8 mouse cellular contexts compared by ENCODE assay signal in the genomic region with DNA sequence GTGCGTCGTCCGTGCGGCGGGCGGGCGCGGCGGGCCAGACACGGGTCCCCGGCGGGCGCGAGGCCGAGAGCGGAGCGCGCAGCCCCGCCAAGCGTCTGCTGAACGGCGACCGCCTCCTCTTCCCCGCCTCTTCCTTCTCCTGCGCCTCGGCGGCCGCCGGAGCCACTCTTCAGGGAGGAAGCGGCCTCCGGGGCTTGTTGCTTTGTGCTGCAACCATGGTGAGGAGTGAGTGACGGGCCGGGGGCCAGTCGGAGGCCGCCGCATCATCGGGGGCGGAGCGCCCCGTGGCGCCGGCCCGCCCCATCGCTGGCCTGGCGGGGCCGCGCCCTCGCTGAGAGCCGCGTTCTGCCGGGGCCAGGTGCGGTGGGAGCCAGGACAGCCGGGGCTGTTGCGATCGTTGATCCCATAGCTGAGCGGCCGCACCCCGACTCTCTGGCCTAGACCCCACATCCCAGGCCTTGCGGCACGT. TPM values are rescaled to one million over a fixed set of nuclear protein-coding genes. Genes with fewer than 3 reads are reported as not detected.
DNase-seq lines count a peak whose midpoint lies in the region; ATAC-seq and TF ChIP-seq lines count a peak whose summit lies in the region.

No protein-coding gene starts in this region.

- peak; percentile 97 for DNase-seq in brain, adult 2 months (ENCODE audit: low read depth, low spot score)
- DNase-seq in heart, embryonic 10.5 days (ENCODE audit: low spot score): peak; percentile 98
- peak; percentile 94 for DNase-seq in limb, embryonic 14.5 days (ENCODE audit: low spot score)
- peak; percentile 78 to 91 for DNase-seq in spleen, adult 2 months (ENCODE audit: low read depth in 1 of 2, low spot score in 2 of 2)

- under 1% methylated on average over 60 of the region's 60 CpGs for WGBS in heart, embryonic 10.5 days
- WGBS in kidney, embryonic 14.5 days: 0% methylated on average over 52 of the region's 60 CpGs
- WGBS in limb, embryonic 14.5 days: 0% methylated on average over 16 of the region's 60 CpGs
- 0% methylated on average over 28 of the region's 60 CpGs for WGBS in midbrain, embryonic 16.5 days
- 2% methylated on average over 56 of the region's 60 CpGs for WGBS in spleen, adult 2 months

- H3K27me3 ChIP-seq in C2C12 (ENCODE audit: control insufficient read depth, insufficient read depth, insufficient read length): no peaks in the 10 kb centered on the region
- H3K27me3 ChIP-seq in heart, embryonic 10.5 days (ENCODE audit: insufficient read depth, poor library complexity, severe bottlenecking): no peaks in the 10 kb centered on the region
- no peaks in the 10 kb centered on the region for H3K27me3 ChIP-seq in kidney, embryonic 14.5 days (ENCODE audit: control insufficient read depth, insufficient read depth, low read length)
- H3K27me3 ChIP-seq in limb, embryonic 14.5 days (ENCODE audit: control insufficient read depth, insufficient read depth, low read length): no peaks in the 10 kb centered on the region
- H3K27me3 ChIP-seq in midbrain, embryonic 16.5 days (ENCODE audit: control insufficient read depth, insufficient read depth, low read depth, low read length): no peaks in the 10 kb centered on the region; the same call in 1 of the 2 replicates
- H3K27me3 ChIP-seq in spleen, adult 2 months (ENCODE audit: control insufficient read depth, insufficient read depth, low read length): peaks cover 7% of the 10 kb centered on the region; the same call in 1 of the 2 replicates

- no peaks in the 10 kb centered on the region for H3K36me3 ChIP-seq in C2C12 (ENCODE audit: control insufficient read depth, insufficient read depth)
- no peaks in the 10 kb centered on the region for H3K36me3 ChIP-seq in heart, embryonic 10.5 days
- H3K36me3 ChIP-seq in kidney, embryonic 14.5 days (ENCODE audit: control insufficient read depth, insufficient read depth, low read length): no peaks in the 10 kb centered on the region
- no peaks in the 10 kb centered on the region for H3K36me3 ChIP-seq in limb, embryonic 14.5 days (ENCODE audit: control insufficient read depth, insufficient read depth, low read length)
- no peaks in the 10 kb centered on the region for H3K36me3 ChIP-seq in midbrain, embryonic 16.5 days (ENCODE audit: control insufficient read depth, insufficient read depth, low read length)
- no peaks in the 10 kb centered on the region for H3K36me3 ChIP-seq in spleen, adult 2 months (ENCODE audit: control insufficient read depth, insufficient read depth, low read length)

- peak; percentile 82 for TF ChIP-seq POLR2A in embryonic fibroblast, embryonic 13.5 days (IDR thresholded peaks at IDR 0.05; ENCODE audit: low read depth, low read length)
- TF ChIP-seq POLR2A in limb, embryonic 14.5 days (IDR thresholded peaks at IDR 0.05; ENCODE audit: borderline replicate concordance, extremely low read depth, insufficient read depth, insufficient read length): 0 out of 2 replicates have a peak, but pooled peaks have one; percentile 48
- no peak; the same call in 1 of the 2 replicates for TF ChIP-seq POLR2A in spleen, adult 2 months (IDR thresholded peaks at IDR 0.05; ENCODE audit: low read depth, low read length)

- peak overlapping the region; percentile 89 for H3K9ac ChIP-seq in kidney, embryonic 14.5 days (ENCODE audit: low read depth, low read length)
- H3K9ac ChIP-seq in limb, embryonic 14.5 days (ENCODE audit: low read depth, low read length, severe bottlenecking): peak overlapping the region; percentile 97
- peak overlapping the region; percentile 88 for H3K9ac ChIP-seq in midbrain, embryonic 16.5 days (ENCODE audit: low read depth, low read length)

- ATAC-seq in kidney, embryonic 14.5 days (ENCODE audit: low FRiP score, low TSS enrichment): peak; percentile 99
- ATAC-seq in limb, embryonic 14.5 days (ENCODE audit: low FRiP score, low read depth): peak; percentile 98
- ATAC-seq in midbrain, embryonic 16.5 days: peak; percentile 99

- H3K79me2 ChIP-seq in C2C12 (ENCODE audit: control insufficient read depth, insufficient read depth): peaks cover 43% of the 10 kb centered on the region

- H3K79me3 ChIP-seq in C2C12 (ENCODE audit: low read depth): peaks cover 38% of the 10 kb centered on the region

- peaks cover 11% of the 10 kb centered on the region for H3K4me1 ChIP-seq in embryonic fibroblast, embryonic 13.5 days (ENCODE audit: control insufficient read depth, insufficient read depth, low read length)
- H3K4me1 ChIP-seq in heart, embryonic 10.5 days: peaks cover 28% of the 10 kb centered on the region
- H3K4me1 ChIP-seq in kidney, embryonic 14.5 days (ENCODE audit: control insufficient read depth, insufficient read depth, low read length): peaks cover 11% of the 10 kb centered on the region
- peaks cover 33% of the 10 kb centered on the region for H3K4me1 ChIP-seq in limb, embryonic 14.5 days (ENCODE audit: control insufficient read depth, insufficient read depth, low read length)
- peaks cover 40% of the 10 kb centered on the region for H3K4me1 ChIP-seq in midbrain, embryonic 16.5 days (ENCODE audit: control insufficient read depth, insufficient read depth, low read length)
- H3K4me1 ChIP-seq in spleen, adult 2 months (ENCODE audit: control insufficient read depth, insufficient read depth, insufficient read length): no peaks in the 10 kb centered on the region; the same call in none of the 2 replicates

- H3K4me3 ChIP-seq in C2C12 (ENCODE audit: insufficient read depth, poor library complexity, severe bottlenecking): peak overlapping the region; percentile 71
- peak overlapping the region; percentile 81 for H3K4me3 ChIP-seq in embryonic fibroblast, embryonic 13.5 days (ENCODE audit: insufficient read depth, low read length)
- peak overlapping the region; percentile 93 for H3K4me3 ChIP-seq in heart, embryonic 10.5 days
- H3K4me3 ChIP-seq in kidney, embryonic 14.5 days (ENCODE audit: low read length): peak overlapping the region; percentile 90
- peak overlapping the region; percentile 86 for H3K4me3 ChIP-seq in limb, embryonic 14.5 days (replicated peaks; ENCODE audit: low read length)
- peak overlapping the region; percentile 94 for H3K4me3 ChIP-seq in midbrain, embryonic 16.5 days (ENCODE audit: low read depth, low read length)
- H3K4me3 ChIP-seq in spleen, adult 2 months (ENCODE audit: extremely low read depth, insufficient read depth, insufficient read length): peak overlapping the region; percentile 95

- H3K27ac ChIP-seq in embryonic fibroblast, embryonic 13.5 days (ENCODE audit: insufficient read depth, low read length): peak overlapping the region; percentile 78
- peak overlapping the region; percentile 97 for H3K27ac ChIP-seq in heart, embryonic 10.5 days
- H3K27ac ChIP-seq in kidney, embryonic 14.5 days (ENCODE audit: low read depth, low read length): peak overlapping the region; percentile 95
- H3K27ac ChIP-seq in limb, embryonic 14.5 days (replicated peaks; ENCODE audit: low read depth, low read length): peak overlapping the region; percentile 98
- H3K27ac ChIP-seq in midbrain, embryonic 16.5 days (ENCODE audit: low read length): peak overlapping the region; percentile 93
- H3K27ac ChIP-seq in spleen, adult 2 months (ENCODE audit: insufficient read depth, low read length): peak overlapping the region; percentile 82

- no peak for TF ChIP-seq CTCF in C2C12 (IDR thresholded peaks at IDR 0.05; ENCODE audit: control insufficient read depth, insufficient read depth, insufficient read length)
- TF ChIP-seq CTCF in embryonic fibroblast, embryonic 13.5 days (IDR thresholded peaks at IDR 0.05; ENCODE audit: borderline replicate concordance, insufficient read depth, low read length): no peak
- TF ChIP-seq CTCF in spleen, adult 2 months (IDR thresholded peaks at IDR 0.05; ENCODE audit: extremely low read depth, insufficient read depth, insufficient read length, insufficient replicate concordance): no peak

- no peaks in the 10 kb centered on the region for H3K9me3 ChIP-seq in heart, embryonic 10.5 days
- no peaks in the 10 kb centered on the region for H3K9me3 ChIP-seq in kidney, embryonic 14.5 days (ENCODE audit: control insufficient read depth, low read length)
- no peaks in the 10 kb centered on the region for H3K9me3 ChIP-seq in limb, embryonic 14.5 days (ENCODE audit: control insufficient read depth, low read length)
- H3K9me3 ChIP-seq in midbrain, embryonic 16.5 days (replicated peaks; ENCODE audit: control insufficient read depth, low read length, poor library complexity, severe bottlenecking): no peaks in the 10 kb centered on the region

- H3ac ChIP-seq in C2C12 (ENCODE audit: control insufficient read depth, insufficient read length, low read depth): peak overlapping the region; percentile 98

- H3K4me2 ChIP-seq in kidney, embryonic 14.5 days (replicated peaks; ENCODE audit: low read depth, low read length): peak overlapping the region; percentile 69
- H3K4me2 ChIP-seq in limb, embryonic 14.5 days (replicated peaks; ENCODE audit: low read depth, low read length, severe bottlenecking): peak overlapping the region; percentile 70
- peak overlapping the region; percentile 75 for H3K4me2 ChIP-seq in midbrain, embryonic 16.5 days (ENCODE audit: low read length)

TF ChIP-seq in C2C12, 6 proteins besides CTCF, POLR2A, EP300 and RAD21 (continues in another document):
- TF ChIP-seq MYOD1 (IDR thresholded peaks at IDR 0.05; ENCODE audit: control insufficient read depth, insufficient read length, low read depth) (peak; percentile 11), MAX (IDR thresholded peaks at IDR 0.05) (peak; percentile 24)

RNA-seq across cellular contexts. Expression of gene Rapgef2, which starts 0.8 kb away (rescaled TPM):
- 5.6 TPM for polyA plus RNA-seq in C2C12 (2012; fragmentation: generic; extraction: Trizol)
- polyA plus RNA-seq in embryonic fibroblast, embryonic 13.5 days (2011; ENCODE audit: insufficient read length, low read depth, missing spikeins): 18.4 and 21.7 TPM in 2 replicates
- polyA plus RNA-seq in heart, embryonic 10.5 days (2016; fragmentation: Nextera tagmentation; extraction: Ambion mirVana): 4.4 and 4.8 TPM in 2 replicates
- polyA plus RNA-seq in kidney, embryonic 14.5 days (2014; fragmentation: Nextera tagmentation; extraction: Ambion mirVana): 6.1 and 9.0 TPM in 2 replicates
- polyA plus RNA-seq in limb, embryonic 14.5 days (2012; rRNA removed): 12.5 and 13.7 TPM in 2 replicates
- polyA plus RNA-seq in limb, embryonic 14.5 days (2014; fragmentation: Nextera tagmentation; extraction: Ambion mirVana): 7.6 and 8.8 TPM in 2 replicates
- 15.5 and 15.6 TPM in 2 replicates for polyA plus RNA-seq in midbrain, embryonic 16.5 days (2015; fragmentation: Nextera tagmentation; extraction: Ambion mirVana)
- polyA plus RNA-seq in spleen, adult 2 months (2012; rRNA removed): 4.9 and 6.3 TPM in 2 replicates

RNA-seq across cellular contexts. Expression of gene Gm17359, which starts 49.3 kb away (rescaled TPM):
- not detected for polyA plus RNA-seq in C2C12 (2012; fragmentation: generic; extraction: Trizol)
- not detected in 2 replicates for polyA plus RNA-seq in embryonic fibroblast, embryonic 13.5 days (2011; ENCODE audit: insufficient read length, low read depth, missing spikeins)
- not detected in 2 replicates for polyA plus RNA-seq in heart, embryonic 10.5 days (2016; fragmentation: Nextera tagmentation; extraction: Ambion mirVana)
- polyA plus RNA-seq in kidney, embryonic 14.5 days (2014; fragmentation: Nextera tagmentation; extraction: Ambion mirVana): not detected in 2 replicates
- 0.08 TPM in 1 of 2 replicates, not detected in the other for polyA plus RNA-seq in limb, embryonic 14.5 days (2012; rRNA removed)
- not detected in 2 replicates for polyA plus RNA-seq in limb, embryonic 14.5 days (2014; fragmentation: Nextera tagmentation; extraction: Ambion mirVana)
- polyA plus RNA-seq in midbrain, embryonic 16.5 days (2015; fragmentation: Nextera tagmentation; extraction: Ambion mirVana): 0.25 TPM in 1 of 2 replicates, not detected in the other
- polyA plus RNA-seq in spleen, adult 2 months (2012; rRNA removed): not detected in 2 replicates

Comparison
In these comparisons a context has a peak if more than half of its experiments do, and no peak if none do; other contexts are left out.
1. Peak in every context shown above with its lines: DNase-seq, ATAC-seq, H3K4me3 ChIP-seq and H3K27ac ChIP-seq.